Mouse (Mus musculus): ENCODE measurements around the gene Pan2. TPM values are rescaled to one million over a fixed set of nuclear protein-coding genes. Genes with fewer than 3 reads are reported as not detected.

Pan2 gene
- total and polyA plus RNA-seq, 3 experiments: 10.6 to 18.5 (median 11.0) TPM

- no peaks in the 10 kb centered on the region for H3K36me3 ChIP-seq (replicated peaks in 1 of 2; ENCODE audit: control insufficient read depth in 1 of 2, insufficient read depth in 1 of 2, low read length in 1 of 2)
- in situ Hi-C loops (cut with MboI; ENCODE audit: low pct_ligation_motif_present, low pct_unique_long_range_greater_than_20kb, low sequenced_read_pairs) (no loop called here), dilution Hi-C loops (cut with MboI; ENCODE audit: extremely low pct_ligation_motif_present, extremely low pct_unique_long_range_greater_than_20kb, low sequenced_read_pairs) (no loop called here)
- H3K4me1 ChIP-seq (ENCODE audit: control insufficient read depth in 1 of 2, insufficient read depth in 2 of 2): peaks cover 23 to 66% of the 10 kb centered on the region in 2 experiments
- H3K79me2 ChIP-seq (replicated peaks; ENCODE audit: control insufficient read depth, extremely low read depth, insufficient read depth, poor library complexity, severe bottlenecking): no peaks in the 10 kb centered on the region
- no peaks in the 10 kb centered on the region for H3K9me3 ChIP-seq (replicated peaks; ENCODE audit: low read length)
- H3K4me2 ChIP-seq (ENCODE audit: insufficient read depth, low read depth, poor library complexity, severe bottlenecking): no peak overlapping the region
- TF ChIP-seq ZKSCAN1 (IDR thresholded peaks at IDR 0.05; ENCODE audit: borderline replicate concordance, low read depth, low read length) (no peak), POLR2AphosphoS2 (IDR thresholded peaks at IDR 0.05; ENCODE audit: low read depth, low read length) (no peak), TCF12 (IDR thresholded peaks at IDR 0.05; ENCODE audit: low read depth, low read length) (no peak), RAD21 (IDR thresholded peaks at IDR 0.05; ENCODE audit: low read depth, low read length) (no peak), ZNF384 (IDR thresholded peaks at IDR 0.05; ENCODE audit: low read depth, low read length) (no peak), MYC (IDR thresholded peaks at IDR 0.05; ENCODE audit: low read depth, low read length) (no peak), BHLHE40 (IDR thresholded peaks at IDR 0.05; ENCODE audit: low read depth, low read length) (no peak)
- no peak overlapping the region for H3K4me3 ChIP-seq (replicated peaks in 1 of 3; ENCODE audit: low read depth in 2 of 3, low read length in 2 of 3, poor library complexity in 1 of 3)
- H3K27me3 ChIP-seq (replicated peaks): no peaks in the 10 kb centered on the region
- no peak for DNase-seq (ENCODE audit: extremely low read depth)
- H3K9ac ChIP-seq (ENCODE audit: insufficient read depth, low read depth): no peak overlapping the region
- H3K27ac ChIP-seq (ENCODE audit: insufficient read depth, low read depth): no peak overlapping the region
These were observed 40.8 kb upstream of the Pan2 start for GRCm38 (mm10) chr10:128262300-128262699.

DNA sequence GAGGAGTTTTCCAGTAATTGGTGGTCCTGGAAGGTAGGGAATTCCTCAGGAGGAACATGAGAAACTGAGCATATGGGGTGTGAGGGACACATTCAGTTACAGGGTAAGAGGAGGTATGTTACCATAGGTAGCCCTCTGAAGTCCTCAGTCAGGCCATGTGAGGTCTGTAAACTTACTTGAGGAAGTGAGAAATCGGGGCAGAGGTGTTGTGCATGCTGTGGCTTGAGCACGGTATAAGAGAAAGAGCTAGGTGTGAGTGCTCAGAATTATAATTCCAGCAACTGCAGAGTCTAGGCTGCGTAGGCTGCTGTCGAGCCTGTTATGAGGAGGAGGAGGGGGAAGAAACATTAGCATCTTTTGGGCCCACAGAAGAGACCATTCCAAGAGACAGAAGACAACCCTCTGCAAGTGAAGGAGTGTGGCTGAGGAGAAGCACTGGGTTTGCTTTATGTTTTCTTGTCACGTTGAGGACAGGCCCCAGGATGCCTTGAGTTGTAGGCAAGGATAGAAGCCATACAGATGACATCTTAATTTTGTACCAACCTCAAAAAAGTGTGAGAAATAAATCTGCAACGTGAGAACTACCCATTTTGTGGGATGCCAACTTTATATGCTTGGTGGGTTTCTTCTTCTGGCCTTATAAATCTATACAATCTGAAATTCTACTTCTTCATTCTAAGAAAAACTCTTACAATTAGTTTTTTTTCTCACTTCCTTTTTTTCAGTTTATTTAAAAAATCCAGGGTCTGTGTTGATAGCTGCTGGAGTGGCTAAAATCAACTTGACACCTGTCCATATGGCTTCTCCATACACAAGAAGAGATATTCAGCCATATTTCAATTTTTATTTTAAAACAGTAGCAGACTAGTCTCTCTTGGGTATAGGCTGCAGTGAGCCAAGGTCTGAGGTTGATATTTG lies 39.5 kb upstream of the Pan2 start:
- in situ Hi-C loops (cut with MboI; ENCODE audit: low pct_ligation_motif_present, low pct_unique_long_range_greater_than_20kb, low sequenced_read_pairs): no loop called here
- Histone ChIP-seq H3K79me2 (replicated peaks; ENCODE audit: control insufficient read depth, extremely low read depth, insufficient read depth, poor library complexity, severe bottlenecking) (no peaks in the 10 kb centered on the region), H3K4me1 (ENCODE audit: control insufficient read depth in 1 of 2, insufficient read depth in 2 of 2) (peaks cover 20 to 54% of the 10 kb centered on the region in 2 experiments), H3K9ac (ENCODE audit: insufficient read depth, low read depth) (peak overlapping the region; percentile 40), H3K4me3 (replicated peaks in 1 of 3; ENCODE audit: low read depth in 2 of 3, low read length in 2 of 3, poor library complexity in 1 of 3) (no peak overlapping the region), H3K27ac (ENCODE audit: insufficient read depth, low read depth) (peak overlapping the region; percentile 86), H3K4me2 (ENCODE audit: insufficient read depth, low read depth, poor library complexity, severe bottlenecking) (peak overlapping the region; percentile 80), H3K36me3 (replicated peaks in 1 of 2; ENCODE audit: control insufficient read depth in 1 of 2, insufficient read depth in 1 of 2, low read length in 1 of 2) (no peaks in the 10 kb centered on the region), H3K27me3 (replicated peaks) (no peaks in the 10 kb centered on the region), H3K9me3 (replicated peaks; ENCODE audit: low read length) (no peaks in the 10 kb centered on the region)
- dilution Hi-C loops (cut with MboI; ENCODE audit: extremely low pct_ligation_motif_present, extremely low pct_unique_long_range_greater_than_20kb, low sequenced_read_pairs): no loop called here
- DNase-seq (ENCODE audit: extremely low read depth): peak; percentile 70
- TF ChIP-seq UBTF (IDR thresholded peaks at IDR 0.05; ENCODE audit: low read depth, low read length): no peak
- peak; percentile 55 for TF ChIP-seq ETS1 (conservative IDR thresholded peaks at IDR 0.05; ENCODE audit: low read depth, low read length)
- no peak for TF ChIP-seq KAT2A (IDR thresholded peaks at IDR 0.05; ENCODE audit: insufficient replicate concordance, low read length)
- TF ChIP-seq MYC (IDR thresholded peaks at IDR 0.05; ENCODE audit: low read depth, low read length): peak; percentile 92
- TF ChIP-seq CHD2 (IDR thresholded peaks at IDR 0.05; ENCODE audit: low read length): peak; percentile 38; the same call in 1 of the 2 replicates
- 0 out of 2 replicates have a peak, but pooled peaks have one; percentile 8 for TF ChIP-seq JUND (conservative IDR thresholded peaks at IDR 0.05; ENCODE audit: low read depth, low read length)
- 0 out of 2 replicates have a peak, but pooled peaks have one; percentile 49 for TF ChIP-seq TCF12 (IDR thresholded peaks at IDR 0.05; ENCODE audit: low read depth, low read length)
- peak; percentile 45 for TF ChIP-seq POLR2A (IDR thresholded peaks at IDR 0.05; ENCODE audit: low read depth, low read length)
- peak; percentile 11; the same call in 1 of the 2 replicates for TF ChIP-seq MEF2A (IDR thresholded peaks at IDR 0.05; ENCODE audit: borderline replicate concordance, low read depth, low read length)
- TF ChIP-seq RAD21 (IDR thresholded peaks at IDR 0.05; ENCODE audit: low read depth, low read length): no peak
- TF ChIP-seq GABPA (IDR thresholded peaks at IDR 0.05; ENCODE audit: insufficient replicate concordance, low read depth, low read length): no peak
- TF ChIP-seq ELF1 (IDR thresholded peaks at IDR 0.05; ENCODE audit: low read depth, low read length): no peak; the same call in 1 of the 2 replicates
- TF ChIP-seq IRF4 (IDR thresholded peaks at IDR 0.05; ENCODE audit: low read depth, low read length): peak; percentile 93
- TF ChIP-seq USF1 (IDR thresholded peaks at IDR 0.05; ENCODE audit: low read depth, low read length): no peak
- no peak for TF ChIP-seq MAFK (IDR thresholded peaks at IDR 0.05; ENCODE audit: insufficient replicate concordance, low read length)
- TF ChIP-seq SMC3 (IDR thresholded peaks at IDR 0.05; ENCODE audit: low read depth, low read length): no peak
- no peak for TF ChIP-seq POLR2AphosphoS2 (IDR thresholded peaks at IDR 0.05; ENCODE audit: low read depth, low read length)
- no peak; the same call in 1 of the 2 replicates for TF ChIP-seq TBP (conservative IDR thresholded peaks at IDR 0.05; ENCODE audit: low read depth, low read length)
- no peak for TF ChIP-seq CTCF (conservative IDR thresholded peaks at IDR 0.05 in 1 of 2, IDR thresholded peaks at IDR 0.05 in 1 of 2; ENCODE audit: low read depth in 2 of 2, low read length in 2 of 2)
- TF ChIP-seq E2F4 (IDR thresholded peaks at IDR 0.05; ENCODE audit: insufficient replicate concordance, low read depth, low read length): no peak
- TF ChIP-seq ZNF384 (IDR thresholded peaks at IDR 0.05; ENCODE audit: low read depth, low read length): peak; percentile 36; the same call in 1 of the 2 replicates
- no peak for TF ChIP-seq ZMIZ1 (IDR thresholded peaks at IDR 0.05; ENCODE audit: low read depth, low read length)
- TF ChIP-seq PAX5 (IDR thresholded peaks at IDR 0.05; ENCODE audit: low read length): no peak
- TF ChIP-seq MXI1 (IDR thresholded peaks at IDR 0.05; ENCODE audit: low read depth, low read length): peak; percentile 66; the same call in 1 of the 2 replicates
- TF ChIP-seq ZKSCAN1 (IDR thresholded peaks at IDR 0.05; ENCODE audit: borderline replicate concordance, low read depth, low read length): no peak
- peak; percentile 66; the same call in 1 of the 2 replicates for TF ChIP-seq SIN3A (IDR thresholded peaks at IDR 0.05; ENCODE audit: low read length)
- TF ChIP-seq MAX (IDR thresholded peaks at IDR 0.05; ENCODE audit: low read length): peak; percentile 81
- no peak; the same call in 1 of the 2 replicates for TF ChIP-seq HCFC1 (IDR thresholded peaks at IDR 0.05; ENCODE audit: low read depth, low read length)

Measured in CH12.LX (cell line).